Mouse (Mus musculus) neural tube, embryonic 11.5 days (tissue): Measurements from ENCODE around the gene Clasp2. TPM values are rescaled to one million over a fixed set of nuclear protein-coding genes. Genes with fewer than 3 reads are reported as not detected.
A peak's percentile ranks its signal among the peaks of the same experiment; 100 is the strongest.

ENCODE experiments used
- ATAC-seq: fragments of 200-750 bp; cut with Nextera tagmentation; 2 replicates; pipeline ENCODE4 v1.8.0; 2017; ENCODE audit warnings: moderate number of reproducible peaks, mild to moderate bottlenecking, moderate TSS enrichment, moderate library complexity; ENCODE audit not compliant: insufficient read depth, low FRiP score, low TSS enrichment
- DNase-seq: peaks from one replicate; pipeline ENCODE4 v3.0.0-alpha.2; 2015; ENCODE audit warnings: low spot score
- H3K27ac ChIP-seq: fragments of 300-500 bp; sonication (generic); 2 replicates; pipeline ENCODE4 v1.5.1; 2014; ENCODE audit warnings: low read depth, mild to moderate bottlenecking, low read length
- H3K27me3 ChIP-seq: fragments of 300-500 bp; sonication (generic); 2 replicates; pipeline ENCODE4 v1.6.1; 2014; ENCODE audit warnings: mild to moderate bottlenecking, low read length, mixed read lengths; ENCODE audit not compliant: control insufficient read depth, insufficient read depth
- H3K36me3 ChIP-seq: fragments of 300-500 bp; sonication (generic); 2 replicates; pipeline ENCODE4 v1.6.1; 2014; ENCODE audit warnings: mild to moderate bottlenecking, low read length, moderate library complexity, mixed read lengths; ENCODE audit not compliant: control insufficient read depth, insufficient read depth
- H3K4me1 ChIP-seq: fragments of 300-500 bp; sonication (generic); 2 replicates; pipeline ENCODE4 v1.6.1; 2014; ENCODE audit warnings: low read length, mixed read lengths; ENCODE audit not compliant: control insufficient read depth, insufficient read depth
- H3K4me2 ChIP-seq: fragments of 300-500 bp; sonication (generic); 2 replicates; pipeline ENCODE4 v1.6.1; 2014; ENCODE audit warnings: low read depth, mild to moderate bottlenecking, moderate library complexity
- H3K4me3 ChIP-seq: fragments of 300-500 bp; sonication (generic); 2 replicates; pipeline ENCODE4 v1.5.1; 2014; ENCODE audit warnings: low read depth, low read length
- H3K9ac ChIP-seq: fragments of 300-500 bp; sonication (generic); 2 replicates; pipeline ENCODE4 v1.6.1; 2014; ENCODE audit warnings: mild to moderate bottlenecking, low read length
- H3K9me3 ChIP-seq: fragments of 300-500 bp; sonication (generic); 2 replicates; pipeline ENCODE4 v1.6.1; 2016; ENCODE audit warnings: low read length; ENCODE audit not compliant: control insufficient read depth
- WGBS: fragments of 180-500 bp; shearing (Covaris S2); extraction: QIAGEN DNeasy Blood & Tissue Kit; methylation state at CpG from one replicate; pipeline ENCODE4 v1.1.7; 2014; 5-methylcytosine and 5-hydroxymethylcytosine counted together
- polyA plus RNA-seq: library from polyadenylated mRNA; unstranded; fragments of >200 nt; fragmentation: Nextera tagmentation; extraction: Ambion mirVana; gene quantifications from 2 replicates; pipeline ENCODE4 v1.2.1, GENCODE M21; 2014

The Clasp2 gene
- polyA plus RNA-seq, 1 experiment from 2014 or later = 58.0 TPM

DNA sequence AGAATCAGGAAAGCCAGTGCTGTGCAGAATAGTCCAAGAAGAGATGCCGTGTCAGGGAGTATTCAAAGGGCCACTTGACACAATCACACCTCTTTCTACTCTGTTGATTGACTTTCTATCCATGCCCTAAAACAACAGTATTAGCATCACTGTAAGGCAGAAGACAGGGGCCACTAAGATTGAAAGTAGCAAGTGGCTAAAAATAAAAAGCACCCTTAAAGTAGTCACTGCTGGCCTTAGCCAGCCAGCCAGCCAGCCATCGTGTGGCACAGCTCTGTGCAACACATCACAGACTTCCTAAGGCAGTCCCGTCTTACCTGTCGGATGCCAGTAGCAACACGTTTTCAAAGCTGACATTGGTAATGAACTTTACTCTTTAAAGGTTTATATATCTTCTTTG lies 55.9 kb downstream of the Clasp2 start:
- H3K27me3 ChIP-seq = no peaks in the 10 kb centered on the region
- no peak overlapping the region for H3K4me3 ChIP-seq
- 85% methylated on average over 5 of the region's 5 CpGs for WGBS
- no peaks in the 10 kb centered on the region for H3K36me3 ChIP-seq
- no peak overlapping the region for H3K27ac ChIP-seq
- no peak overlapping the region for H3K9ac ChIP-seq
- peaks cover 8% of the 10 kb centered on the region for H3K4me1 ChIP-seq
- ATAC-seq = no peak
- H3K4me2 ChIP-seq = no peak overlapping the region
- no peaks in the 10 kb centered on the region for H3K9me3 ChIP-seq
- DNase-seq = no peak

DNA sequence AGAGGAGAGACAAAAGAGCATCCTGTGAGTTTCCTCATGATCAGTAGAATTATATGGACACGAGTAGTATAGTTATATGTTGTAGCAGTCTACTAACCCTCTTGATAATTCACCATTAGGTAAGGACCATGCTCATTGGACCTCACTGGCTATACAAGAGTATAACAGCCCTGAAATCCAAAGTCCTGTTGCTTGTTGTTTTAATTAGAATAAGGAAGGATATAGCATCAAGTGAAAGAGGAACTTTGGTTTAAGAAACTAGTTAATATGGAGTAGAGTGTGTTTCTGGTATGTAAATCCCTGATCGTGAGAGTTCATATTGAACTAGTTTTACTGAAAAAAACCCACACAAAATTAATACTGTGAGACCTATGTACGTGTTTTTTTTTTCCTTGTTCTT lies 59.4 kb downstream of the Clasp2 start:
- no peaks in the 10 kb centered on the region for H3K9me3 ChIP-seq
- H3K27ac ChIP-seq = no peak overlapping the region
- 93% methylated on average over 3 of the region's 3 CpGs for WGBS
- no peak for DNase-seq
- no peak overlapping the region for H3K9ac ChIP-seq
- H3K4me1 ChIP-seq = no peaks in the 10 kb centered on the region
- no peaks in the 10 kb centered on the region for H3K36me3 ChIP-seq
- H3K27me3 ChIP-seq = no peaks in the 10 kb centered on the region
- no peak for ATAC-seq
- H3K4me3 ChIP-seq = no peak overlapping the region
- no peak overlapping the region for H3K4me2 ChIP-seq

- DNase-seq = no peak
- Histone ChIP-seq H3K4me1 (no peaks in the 10 kb centered on the region), H3K4me3 (no peak overlapping the region), H3K36me3 (no peaks in the 10 kb centered on the region), H3K9me3 (no peaks in the 10 kb centered on the region), H3K9ac (no peak overlapping the region), H3K27ac (no peak overlapping the region), H3K4me2 (no peak overlapping the region), H3K27me3 (no peaks in the 10 kb centered on the region)
- 68% methylated on average over 3 of the region's 3 CpGs for WGBS
- no peak for ATAC-seq
Measured at GRCm38 (mm10) chr9:113802734-113803133, 61.5 kb downstream of the Clasp2 start.

DNA sequence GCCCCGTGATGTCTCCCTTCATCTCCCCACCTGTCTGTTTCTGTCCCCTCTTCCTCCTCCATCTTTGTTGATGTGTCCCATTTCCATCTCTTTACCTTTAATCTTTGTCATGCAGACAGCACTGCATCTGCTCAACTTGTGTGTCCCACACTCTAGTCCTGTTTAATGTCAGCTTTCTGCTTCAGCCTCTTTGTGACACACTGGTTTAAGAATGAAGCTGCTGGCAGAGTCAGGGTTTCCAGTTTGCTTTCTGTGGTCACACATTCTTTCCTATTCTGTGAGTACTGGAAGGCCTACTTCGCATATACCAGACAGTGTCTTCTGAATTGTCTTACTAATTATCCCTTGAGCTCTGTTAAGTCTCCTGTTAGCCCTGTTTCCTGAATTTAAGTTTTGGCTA lies 62.5 kb downstream of the Clasp2 start:
- H3K36me3 ChIP-seq = no peaks in the 10 kb centered on the region
- ATAC-seq (no peak), DNase-seq (no peak)
- no peaks in the 10 kb centered on the region for H3K4me1 ChIP-seq
- 0 out of 2 replicates have a peak overlapping the region, but pooled peaks have one; percentile 14 for H3K27ac ChIP-seq
- H3K4me2 ChIP-seq = no peak overlapping the region
- 82% methylated on average over 2 of the region's 2 CpGs for WGBS
- no peak overlapping the region for H3K4me3 ChIP-seq
- no peaks in the 10 kb centered on the region for H3K9me3 ChIP-seq
- H3K9ac ChIP-seq = no peak overlapping the region
- no peaks in the 10 kb centered on the region for H3K27me3 ChIP-seq

GRCm38 (mm10) chr9:113805359-113805758 lies 64.1 kb downstream of the Clasp2 start:
- no peak for DNase-seq
- ATAC-seq = no peak
- Histone ChIP-seq H3K27ac (no peak overlapping the region), H3K9me3 (no peaks in the 10 kb centered on the region), H3K9ac (no peak overlapping the region), H3K27me3 (no peaks in the 10 kb centered on the region), H3K4me3 (no peak overlapping the region), H3K4me2 (no peak overlapping the region), H3K4me1 (no peaks in the 10 kb centered on the region), H3K36me3 (no peaks in the 10 kb centered on the region)
- WGBS = 91% methylated on average over 1 of the region's 1 CpGs

DNA sequence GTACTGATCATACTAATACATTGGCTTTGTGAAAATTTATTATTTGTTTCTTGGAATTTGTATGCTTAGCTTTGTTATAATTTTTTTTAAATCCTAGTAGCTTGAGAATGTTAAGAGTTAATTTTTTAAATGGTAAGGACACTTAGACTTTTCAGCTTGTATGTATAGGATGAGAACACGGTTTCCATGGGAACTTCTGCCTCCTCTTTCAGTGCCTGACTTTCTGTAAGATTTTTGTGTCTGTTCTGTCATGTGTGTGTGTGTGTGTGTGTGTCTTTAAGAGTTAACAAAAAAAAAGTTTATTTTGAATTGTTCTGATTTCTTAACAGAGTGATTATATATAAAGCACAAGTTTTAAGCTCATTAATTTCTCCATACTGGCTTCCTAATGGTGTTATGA lies 70.1 kb downstream of the Clasp2 start:
- Histone ChIP-seq H3K4me1 (no peaks in the 10 kb centered on the region), H3K4me2 (no peak overlapping the region), H3K36me3 (no peaks in the 10 kb centered on the region), H3K9me3 (no peaks in the 10 kb centered on the region), H3K9ac (no peak overlapping the region), H3K27me3 (no peaks in the 10 kb centered on the region), H3K27ac (no peak overlapping the region), H3K4me3 (no peak overlapping the region)
- DNase-seq = no peak
- no peak for ATAC-seq
- 83% methylated on average over 1 of the region's 1 CpGs for WGBS

- ATAC-seq (peak; percentile 61), DNase-seq (peak; percentile 30)
- no peaks in the 10 kb centered on the region for H3K27me3 ChIP-seq
- H3K4me1 ChIP-seq = no peaks in the 10 kb centered on the region
- peak overlapping the region; percentile 35; the same call in 1 of the 2 replicates for H3K9ac ChIP-seq
- 44% methylated on average over 9 of the region's 9 CpGs for WGBS
- no peak overlapping the region for H3K27ac ChIP-seq
- peak overlapping the region; percentile 17 for H3K4me3 ChIP-seq
- no peaks in the 10 kb centered on the region for H3K9me3 ChIP-seq
- no peaks in the 10 kb centered on the region for H3K36me3 ChIP-seq
- peak overlapping the region; percentile 25; the same call in 1 of the 2 replicates for H3K4me2 ChIP-seq
Measured at GRCm38 (mm10) chr9:113811957-113812670, 70.8 kb downstream of the Clasp2 start.

GRCm38 (mm10) chr9:113812671-113813001 lies 71.4 kb downstream of the Clasp2 start:
- peak overlapping the region; percentile 35; the same call in 1 of the 2 replicates for H3K9ac ChIP-seq
- no peaks in the 10 kb centered on the region for H3K9me3 ChIP-seq
- no peaks in the 10 kb centered on the region for H3K36me3 ChIP-seq
- no peak overlapping the region; the same call in 1 of the 2 replicates for H3K4me2 ChIP-seq
- no peak for ATAC-seq
- H3K4me1 ChIP-seq = no peaks in the 10 kb centered on the region
- H3K27me3 ChIP-seq = no peaks in the 10 kb centered on the region
- 70% methylated on average over 4 of the region's 4 CpGs for WGBS
- no peak for DNase-seq
- no peak overlapping the region for H3K27ac ChIP-seq
- H3K4me3 ChIP-seq = peak overlapping the region; percentile 8; the same call in 1 of the 2 replicates

DNA sequence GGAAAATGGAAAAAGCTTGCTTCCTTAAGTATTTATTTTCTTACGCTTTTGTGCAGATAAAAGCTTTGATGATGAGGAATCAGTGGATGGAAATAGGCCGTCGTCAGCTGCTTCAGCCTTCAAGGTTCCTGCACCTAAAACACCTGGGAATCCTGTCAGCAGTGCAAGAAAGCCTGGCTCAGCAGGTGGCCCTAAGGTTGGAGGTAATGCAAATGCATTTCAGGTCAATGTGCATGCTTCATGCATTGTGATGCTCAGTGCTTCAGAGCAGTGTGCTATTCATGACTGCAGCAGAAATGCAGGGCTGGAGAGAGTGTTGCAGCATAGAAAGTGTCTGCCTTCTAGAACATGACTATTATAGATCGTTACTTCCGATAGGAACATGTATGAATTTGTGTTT lies 71.8 kb downstream of the Clasp2 start:
- Histone ChIP-seq H3K9me3 (no peaks in the 10 kb centered on the region), H3K4me3 (no peak overlapping the region), H3K4me2 (no peak overlapping the region), H3K36me3 (no peaks in the 10 kb centered on the region), H3K9ac (no peak overlapping the region), H3K27ac (no peak overlapping the region), H3K27me3 (no peaks in the 10 kb centered on the region), H3K4me1 (no peaks in the 10 kb centered on the region)
- 79% methylated on average over 5 of the region's 5 CpGs for WGBS
- ATAC-seq = no peak
- no peak for DNase-seq
